Mouse (Mus musculus): ENCODE data around the gene Mgst3. TPM values are rescaled to one million over a fixed set of nuclear protein-coding genes. Genes with fewer than 3 reads are reported as not detected.

The Mgst3 gene
- polyA plus RNA-seq, 1 experiment: 2.3 TPM

DNA sequence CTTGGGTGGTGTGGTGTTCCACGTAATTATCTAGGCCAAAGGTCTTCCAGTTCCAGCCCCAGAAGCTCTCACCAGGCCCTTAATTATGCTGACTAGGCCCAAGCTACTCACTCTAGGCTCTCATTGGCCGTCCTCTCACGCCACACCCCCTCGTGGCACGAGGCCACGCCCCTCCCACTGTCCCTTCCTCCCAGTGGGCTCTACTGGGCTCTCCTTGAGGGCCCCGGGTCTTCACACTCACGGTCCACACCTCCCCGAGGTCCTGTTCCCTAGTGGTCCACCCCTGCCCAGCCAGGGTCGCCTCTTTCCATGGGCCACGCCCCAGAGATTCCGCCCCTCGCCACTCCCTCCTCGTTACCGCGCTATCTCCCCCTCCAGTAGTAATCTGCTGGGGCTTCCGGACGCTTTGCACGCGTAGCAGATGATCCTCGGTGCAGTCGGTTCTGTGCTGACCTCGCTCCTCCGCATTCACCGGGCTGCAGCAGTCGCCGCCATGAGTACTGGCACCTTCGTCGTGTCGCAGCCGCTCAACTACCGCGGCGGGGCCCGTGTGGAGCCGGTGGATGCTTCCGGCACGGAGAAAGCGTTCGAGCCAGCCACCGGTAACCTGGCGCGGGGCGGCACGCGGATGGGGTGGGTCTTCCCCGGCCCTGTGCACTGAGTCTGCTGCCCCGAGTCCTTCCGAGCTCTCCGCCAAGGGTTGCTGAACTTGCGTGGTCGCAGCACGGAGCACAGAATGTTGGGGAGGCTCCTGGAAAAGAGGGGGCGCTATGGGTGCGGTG, 43.6 kb downstream of the Mgst3 start, which contains the start of gene Aldh9a1:
Gene Aldh9a1 (plus strand): TSS at position 177 of the 782 bp plus-strand sequence.
- no peak for TF ChIP-seq GATA1 (IDR thresholded peaks at IDR 0.05; ENCODE audit: low read length)

DNA sequence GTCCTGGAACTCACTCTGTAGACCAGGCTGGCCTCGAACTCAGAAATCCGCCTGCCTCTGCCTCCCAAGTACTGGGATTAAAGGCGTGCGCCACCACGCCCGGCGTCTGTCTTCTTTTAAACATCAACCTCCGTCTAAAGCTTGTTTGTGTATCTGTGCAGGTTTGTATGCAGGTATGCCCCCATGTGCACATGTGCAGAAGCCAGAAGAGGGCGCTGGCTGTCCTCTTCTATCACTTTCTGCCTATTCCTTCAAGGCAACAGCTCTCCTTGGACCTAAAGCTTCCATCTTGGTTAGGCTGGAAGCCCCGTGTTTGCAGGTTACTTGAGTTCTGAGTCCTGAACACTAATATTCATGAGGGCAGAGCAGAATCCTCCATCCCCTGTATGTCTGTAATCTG, 50.8 kb downstream of the Mgst3 start:
- no peak for TF ChIP-seq GATA1 (IDR thresholded peaks at IDR 0.05; ENCODE audit: low read length)

DNA sequence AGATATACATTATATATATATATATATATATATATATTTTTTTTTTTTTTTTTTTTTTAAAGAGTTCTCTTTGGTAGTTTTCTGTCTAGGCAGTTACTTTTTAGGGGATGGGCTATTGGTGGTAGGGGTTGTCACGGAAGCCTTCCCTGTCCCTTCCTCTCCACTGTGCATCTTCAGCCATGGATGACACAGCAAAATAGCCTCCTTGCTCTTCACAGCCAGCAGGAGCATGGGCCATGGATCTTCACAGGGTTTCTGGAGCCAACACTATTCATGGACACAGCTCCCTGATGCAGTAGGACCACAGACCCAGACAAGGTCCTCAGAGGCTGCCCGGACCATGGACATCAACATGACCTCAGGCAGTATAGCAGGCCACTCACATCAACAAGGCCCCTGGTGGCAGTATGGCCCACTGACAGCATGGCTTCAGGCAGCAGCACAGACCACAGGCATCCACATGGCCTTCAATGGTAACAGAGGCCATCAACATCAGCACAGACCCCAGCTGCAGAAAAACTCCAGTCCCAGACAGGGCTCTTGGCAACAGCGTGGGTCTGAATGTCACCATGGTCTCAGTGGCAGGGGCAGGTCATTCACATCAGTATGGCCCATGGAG, 52.6 kb downstream of the Mgst3 start:
- no peak for TF ChIP-seq GATA1 (IDR thresholded peaks at IDR 0.05; ENCODE audit: low read length)

DNA sequence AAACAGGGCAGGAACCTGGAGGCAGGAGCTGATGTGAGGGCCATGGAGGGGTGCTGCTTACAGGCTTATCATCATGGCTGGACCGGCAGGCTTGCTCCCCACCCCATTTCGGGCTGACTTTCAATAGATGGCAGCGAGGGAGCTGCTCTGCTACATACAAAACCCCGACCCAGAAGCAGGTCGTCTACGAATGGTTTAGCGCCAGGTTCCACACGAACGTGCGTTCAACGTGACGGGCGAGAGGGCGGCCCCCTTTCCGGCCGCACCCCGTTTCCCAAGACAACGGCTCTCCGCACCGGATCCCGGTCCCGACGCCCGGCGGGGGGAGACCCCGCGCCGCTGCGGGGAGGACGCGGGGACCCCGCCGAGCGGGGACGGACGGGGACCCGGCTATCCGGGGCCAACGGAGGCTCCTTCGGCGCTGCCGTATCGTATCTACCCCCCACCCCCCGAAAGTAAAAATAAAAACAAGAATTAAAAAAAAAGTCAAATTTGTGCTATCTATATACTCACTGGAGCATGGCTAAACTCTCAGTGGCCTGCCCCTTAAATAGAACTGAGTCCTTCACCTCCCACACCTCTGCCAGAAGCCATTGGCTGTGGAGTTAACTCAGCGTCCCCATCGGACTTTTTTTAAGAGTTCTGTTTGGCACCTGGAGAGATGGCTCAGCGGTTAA, 53.4 kb downstream of the Mgst3 start:
- no peak for TF ChIP-seq GATA1 (IDR thresholded peaks at IDR 0.05; ENCODE audit: low read length)

DNA sequence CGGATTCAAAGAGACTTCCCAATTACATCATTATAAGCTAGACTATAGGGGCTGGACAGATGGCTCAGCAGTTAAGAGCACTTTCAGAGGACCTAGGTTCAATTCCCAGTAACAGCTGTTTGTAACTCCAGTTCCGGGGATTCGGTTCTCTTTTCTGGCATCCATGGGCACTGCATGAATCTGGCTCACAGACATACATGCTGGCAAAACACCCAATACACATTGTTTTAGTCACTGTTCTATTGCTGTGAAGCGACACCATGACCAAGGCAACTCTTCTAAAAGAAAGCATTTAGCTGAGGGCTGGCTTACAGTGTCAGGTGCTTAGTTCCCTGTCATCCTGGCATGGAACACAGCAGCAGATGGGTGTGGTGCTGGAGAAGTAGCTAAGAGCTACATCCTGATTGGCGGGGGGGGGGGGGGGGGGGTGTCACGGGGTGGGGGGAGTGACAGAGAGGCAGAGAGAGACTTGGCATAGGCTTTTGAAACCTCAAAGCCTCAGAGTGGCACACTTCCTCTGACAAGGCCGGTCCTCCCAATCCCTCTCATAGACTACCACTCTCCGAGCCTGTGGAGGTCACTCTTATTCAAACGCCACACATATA, 54.4 kb downstream of the Mgst3 start:
- no peak for TF ChIP-seq GATA1 (IDR thresholded peaks at IDR 0.05; ENCODE audit: low read length)

DNA sequence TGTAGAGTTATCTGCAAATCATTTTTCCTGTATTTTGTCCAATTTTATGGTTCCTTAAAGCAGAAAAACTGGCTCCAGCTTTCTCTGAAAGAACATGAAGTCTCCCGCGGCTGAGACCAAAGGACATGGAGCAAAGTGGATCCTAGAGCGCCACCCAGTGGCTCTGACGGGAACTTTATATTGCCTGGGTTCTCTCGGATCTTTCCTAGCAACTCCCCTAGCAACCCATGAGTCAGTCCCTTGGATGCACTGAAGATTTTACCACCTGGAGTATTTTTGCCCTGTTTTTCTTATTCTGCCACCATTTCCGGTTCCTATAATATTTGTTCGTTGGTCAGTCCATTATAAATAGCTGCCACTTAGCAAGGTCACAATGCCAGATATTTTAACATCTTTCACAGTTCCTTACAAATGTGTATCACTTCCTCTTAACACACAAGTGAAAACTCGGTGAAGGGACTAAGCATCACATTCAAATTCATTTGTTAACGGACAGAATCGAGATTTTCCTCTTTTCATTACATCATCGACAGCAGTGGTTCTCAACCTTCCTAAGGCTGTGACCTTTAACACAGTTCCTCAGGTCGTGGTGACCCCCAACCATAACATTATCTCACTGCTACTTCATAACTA, 56.1 kb downstream of the Mgst3 start:
- TF ChIP-seq GATA1 (IDR thresholded peaks at IDR 0.05; ENCODE audit: low read length): no peak

DNA sequence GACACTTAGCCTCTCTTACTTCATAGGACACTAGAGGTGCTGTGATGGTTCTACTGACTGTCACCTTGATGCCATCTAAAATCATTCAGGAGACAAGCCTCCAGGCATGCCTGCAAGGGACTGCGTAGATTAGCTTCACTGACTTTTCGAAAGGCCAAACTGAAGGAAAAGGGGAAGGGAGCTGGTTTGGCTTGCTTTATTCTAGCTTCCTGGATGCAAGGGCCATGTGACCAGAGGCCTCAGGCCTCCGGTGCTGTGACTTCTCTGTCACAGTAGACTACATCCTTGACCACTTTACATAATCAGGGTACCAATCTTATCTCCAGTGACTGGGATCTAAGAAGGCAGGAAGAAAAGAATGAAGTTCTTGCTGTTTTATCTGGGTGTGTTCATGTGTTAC, 57.2 kb downstream of the Mgst3 start:
- TF ChIP-seq GATA1 (IDR thresholded peaks at IDR 0.05; ENCODE audit: low read length): no peak

DNA sequence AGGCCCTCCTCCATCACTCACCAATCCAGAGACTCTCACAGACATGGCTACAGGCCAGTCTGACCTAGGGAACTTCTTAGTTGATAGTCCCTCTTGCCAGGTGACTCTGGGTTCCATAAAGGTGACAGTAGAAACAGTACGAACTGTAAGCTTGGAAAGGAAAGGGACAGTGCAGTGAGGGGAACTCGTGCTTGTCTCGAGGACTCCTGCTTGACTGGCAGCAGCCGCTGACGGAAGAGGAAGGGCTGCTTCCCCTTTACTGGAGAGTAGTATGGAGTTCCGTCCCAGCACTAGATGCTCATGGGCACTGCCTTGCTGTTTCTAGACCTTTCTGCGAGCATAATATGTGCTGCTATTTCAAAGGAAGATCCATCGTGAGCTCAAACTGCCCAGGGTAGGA, 62.5 kb downstream of the Mgst3 start:
- no peak for TF ChIP-seq GATA1 (IDR thresholded peaks at IDR 0.05; ENCODE audit: low read length)

DNA sequence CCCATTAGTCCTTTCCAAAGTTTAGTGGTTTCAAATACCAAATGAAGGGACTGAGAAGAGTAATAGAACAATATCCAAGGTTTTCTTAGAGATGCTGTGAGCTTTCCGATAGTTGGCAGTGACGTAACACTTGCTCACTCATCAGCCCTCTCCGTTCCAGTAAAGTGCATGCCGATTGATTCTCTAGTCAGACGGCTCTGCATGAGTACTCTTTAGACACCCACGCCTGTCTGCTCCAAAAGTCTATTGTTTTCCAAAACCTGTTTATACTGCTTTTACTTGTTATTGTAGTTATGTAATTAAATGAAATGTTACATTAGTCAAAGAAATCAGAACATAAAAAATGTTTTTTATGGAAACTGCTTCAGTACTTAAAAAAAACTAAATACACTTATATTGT, 64.9 kb downstream of the Mgst3 start:
- no peak for TF ChIP-seq GATA1 (IDR thresholded peaks at IDR 0.05; ENCODE audit: low read length)

Other genes starting within 250 kb of the Mgst3 start
- 375 and 482 TPM in 2 replicates for gene Uck2, start 108.5 kb downstream of the Mgst3 start, polyA plus RNA-seq (2012)
- gene Tmco1, start 85.5 kb downstream of the Mgst3 start, polyA plus RNA-seq (2012): 8.4 and 11.9 TPM in 2 replicates
- 39.9 and 56.7 TPM in 2 replicates for gene Aldh9a1, start 43.9 kb downstream of the Mgst3 start, polyA plus RNA-seq (2012)
- not detected in 2 replicates for gene Lrrc52, start 72.9 kb upstream of the Mgst3 start, polyA plus RNA-seq (2012)
- gene Rxrg, start 204.5 kb upstream of the Mgst3 start, polyA plus RNA-seq (2012): not detected in 2 replicates